Mouse (Mus musculus): ENCODE data around the gene Timp2. TPM values are rescaled to one million over a fixed set of nuclear protein-coding genes. Genes with fewer than 3 reads are reported as not detected.

Gene Timp2
- polyA plus RNA-seq, 1 experiment = 244 TPM

DNA sequence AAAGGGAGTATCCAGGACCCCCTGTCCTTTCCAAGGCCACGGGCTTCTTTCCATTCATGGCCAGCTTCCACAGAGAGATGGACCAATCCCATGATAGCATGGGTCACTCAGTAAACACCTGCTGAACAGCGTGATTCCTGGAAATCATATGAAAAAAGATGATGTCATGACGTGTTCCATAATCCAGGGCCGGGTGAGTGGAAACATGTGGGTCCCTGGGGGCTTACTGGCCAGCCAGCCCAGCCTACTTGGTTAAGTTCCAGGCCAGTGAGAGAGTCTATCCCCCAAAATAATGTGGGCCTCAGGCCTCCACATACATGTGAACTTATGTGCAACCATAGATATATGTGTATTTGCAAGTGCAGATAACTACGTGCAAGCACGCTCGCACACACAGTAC is 16.3 kb upstream of the Timp2 start:
- Histone ChIP-seq H3K4me3 (ENCODE audit: insufficient read depth, low read length) (no peak overlapping the region), H3K4me1 (ENCODE audit: control insufficient read depth, insufficient read depth, low read length) (peaks cover 7% of the 10 kb centered on the region), H3K27ac (ENCODE audit: insufficient read depth, low read depth, low read length) (no peak overlapping the region)
- no peak for TF ChIP-seq CTCF (IDR thresholded peaks at IDR 0.05; ENCODE audit: low read depth, low read length)
- no peak for TF ChIP-seq POLR2A (IDR thresholded peaks at IDR 0.05; ENCODE audit: borderline replicate concordance, low read depth, low read length)

- no peak for TF ChIP-seq POLR2A (IDR thresholded peaks at IDR 0.05; ENCODE audit: borderline replicate concordance, low read depth, low read length)
- no peak for TF ChIP-seq CTCF (IDR thresholded peaks at IDR 0.05; ENCODE audit: low read depth, low read length)
- H3K4me3 ChIP-seq (ENCODE audit: insufficient read depth, low read length) = no peak overlapping the region
- no peak overlapping the region for H3K27ac ChIP-seq (ENCODE audit: insufficient read depth, low read depth, low read length)
- H3K4me1 ChIP-seq (ENCODE audit: control insufficient read depth, insufficient read depth, low read length) = peaks cover 28% of the 10 kb centered on the region
Observed at GRCm38 (mm10) chr11:118369657-118370056, 14.1 kb upstream of the Timp2 start.

DNA sequence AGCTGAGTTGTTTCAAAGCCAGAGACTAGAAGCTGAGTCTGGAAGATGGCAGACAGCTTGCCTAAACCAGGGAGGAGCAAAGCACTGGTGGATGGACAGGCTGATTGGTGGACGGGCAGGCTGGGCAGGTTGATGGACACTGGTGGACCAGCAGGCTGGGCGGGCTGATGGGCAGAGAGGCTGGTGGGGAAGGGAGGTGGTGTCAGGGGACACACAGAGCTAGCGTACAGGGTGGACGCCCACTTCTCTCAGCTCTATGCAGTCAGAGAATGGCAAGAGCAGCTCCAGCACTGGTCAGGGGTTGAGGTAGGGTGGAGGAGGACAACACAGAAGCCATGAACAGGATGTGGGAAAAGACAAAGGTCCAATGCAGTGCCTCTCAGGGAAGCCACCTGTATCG is 13.7 kb upstream of the Timp2 start:
- no peak overlapping the region for H3K4me3 ChIP-seq (ENCODE audit: insufficient read depth, low read length)
- H3K27ac ChIP-seq (ENCODE audit: insufficient read depth, low read depth, low read length) = no peak overlapping the region
- peaks cover 30% of the 10 kb centered on the region for H3K4me1 ChIP-seq (ENCODE audit: control insufficient read depth, insufficient read depth, low read length)
- no peak for TF ChIP-seq CTCF (IDR thresholded peaks at IDR 0.05; ENCODE audit: low read depth, low read length)
- TF ChIP-seq POLR2A (IDR thresholded peaks at IDR 0.05; ENCODE audit: borderline replicate concordance, low read depth, low read length) = no peak

DNA sequence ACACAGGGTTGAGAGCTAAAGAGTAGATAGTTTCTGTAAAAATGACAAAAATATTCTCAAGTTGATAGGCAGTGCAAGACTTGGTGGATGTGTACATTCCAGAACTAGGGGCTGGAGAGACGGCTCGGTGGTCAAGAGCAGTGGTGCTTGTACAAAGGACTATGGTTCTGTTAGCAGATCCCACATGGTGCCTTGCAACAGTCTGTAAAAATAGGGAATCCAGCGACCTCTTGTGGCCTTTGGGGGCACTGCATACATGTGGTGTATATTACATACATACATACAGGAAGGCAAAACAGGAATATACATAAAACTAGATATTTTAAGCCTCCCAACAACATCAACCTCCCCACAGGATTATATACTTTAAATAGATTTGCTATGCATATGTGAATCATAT is 12.8 kb upstream of the Timp2 start:
- Histone ChIP-seq H3K4me3 (ENCODE audit: insufficient read depth, low read length) (no peak overlapping the region), H3K27ac (ENCODE audit: insufficient read depth, low read depth, low read length) (no peak overlapping the region), H3K4me1 (ENCODE audit: control insufficient read depth, insufficient read depth, low read length) (peaks cover 33% of the 10 kb centered on the region)
- TF ChIP-seq CTCF (IDR thresholded peaks at IDR 0.05; ENCODE audit: low read depth, low read length) = peak; percentile 32; the same call in 1 of the 2 replicates
- TF ChIP-seq POLR2A (IDR thresholded peaks at IDR 0.05; ENCODE audit: borderline replicate concordance, low read depth, low read length) = no peak

GRCm38 (mm10) chr11:118366559-118366958 is 11.0 kb upstream of the Timp2 start:
- no peak overlapping the region for H3K4me3 ChIP-seq (ENCODE audit: insufficient read depth, low read length)
- no peak for TF ChIP-seq POLR2A (IDR thresholded peaks at IDR 0.05; ENCODE audit: borderline replicate concordance, low read depth, low read length)
- TF ChIP-seq CTCF (IDR thresholded peaks at IDR 0.05; ENCODE audit: low read depth, low read length) = no peak
- peaks cover 44% of the 10 kb centered on the region for H3K4me1 ChIP-seq (ENCODE audit: control insufficient read depth, insufficient read depth, low read length)
- no peak overlapping the region for H3K27ac ChIP-seq (ENCODE audit: insufficient read depth, low read depth, low read length)

DNA sequence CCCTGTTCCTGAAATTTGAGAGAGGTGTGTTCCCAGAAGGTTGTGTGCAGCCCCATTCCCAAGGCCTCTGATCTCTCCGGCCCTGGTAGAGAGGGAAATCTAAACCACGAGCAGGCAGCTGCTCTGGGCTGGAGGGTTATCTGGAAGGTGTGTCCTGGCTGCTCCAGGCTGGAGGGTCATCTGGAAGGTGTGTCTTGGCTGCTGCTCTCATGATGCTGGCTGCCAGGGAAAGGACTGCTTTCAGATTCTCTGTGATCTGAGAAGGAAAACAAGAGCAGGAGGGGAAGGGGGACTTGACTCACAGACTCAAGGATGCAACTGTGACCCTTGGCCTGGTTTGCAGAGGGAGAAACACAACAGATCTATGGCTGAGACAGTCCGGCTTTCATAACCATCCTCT is 10.6 kb upstream of the Timp2 start:
- TF ChIP-seq CTCF (IDR thresholded peaks at IDR 0.05; ENCODE audit: low read depth, low read length) (no peak), POLR2A (IDR thresholded peaks at IDR 0.05; ENCODE audit: borderline replicate concordance, low read depth, low read length) (no peak)
- Histone ChIP-seq H3K4me3 (ENCODE audit: insufficient read depth, low read length) (no peak overlapping the region), H3K4me1 (ENCODE audit: control insufficient read depth, insufficient read depth, low read length) (peaks cover 46% of the 10 kb centered on the region), H3K27ac (ENCODE audit: insufficient read depth, low read depth, low read length) (no peak overlapping the region)

GRCm38 (mm10) chr11:118365171-118365570 is 9.6 kb upstream of the Timp2 start:
- H3K4me3 ChIP-seq (ENCODE audit: insufficient read depth, low read length) = no peak overlapping the region
- peaks cover 56% of the 10 kb centered on the region for H3K4me1 ChIP-seq (ENCODE audit: control insufficient read depth, insufficient read depth, low read length)
- H3K27ac ChIP-seq (ENCODE audit: insufficient read depth, low read depth, low read length) = peak overlapping the region; percentile 98
- no peak for TF ChIP-seq CTCF (IDR thresholded peaks at IDR 0.05; ENCODE audit: low read depth, low read length)
- TF ChIP-seq POLR2A (IDR thresholded peaks at IDR 0.05; ENCODE audit: borderline replicate concordance, low read depth, low read length) = no peak

DNA sequence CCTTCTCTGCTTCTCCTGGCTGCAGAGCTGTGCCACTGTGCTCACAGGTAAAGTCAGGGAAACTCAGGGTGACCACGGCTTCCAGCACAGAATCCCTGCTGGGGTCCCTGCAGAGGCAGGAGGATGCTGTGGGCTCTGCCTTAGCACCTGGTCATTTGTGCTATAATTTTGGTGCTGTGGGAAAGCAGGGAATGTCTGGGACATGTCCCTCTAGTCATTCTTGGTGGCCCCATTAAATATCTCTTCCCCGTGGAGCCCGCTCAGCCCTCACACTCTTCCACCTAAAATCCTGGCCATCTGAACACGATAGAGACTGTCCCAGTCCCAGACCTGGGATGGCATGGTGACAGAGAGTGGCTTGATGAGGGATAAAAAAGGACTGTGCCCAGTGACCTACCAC is 8.5 kb upstream of the Timp2 start:
- H3K4me3 ChIP-seq (ENCODE audit: insufficient read depth, low read length) = peak overlapping the region; percentile 45

DNA sequence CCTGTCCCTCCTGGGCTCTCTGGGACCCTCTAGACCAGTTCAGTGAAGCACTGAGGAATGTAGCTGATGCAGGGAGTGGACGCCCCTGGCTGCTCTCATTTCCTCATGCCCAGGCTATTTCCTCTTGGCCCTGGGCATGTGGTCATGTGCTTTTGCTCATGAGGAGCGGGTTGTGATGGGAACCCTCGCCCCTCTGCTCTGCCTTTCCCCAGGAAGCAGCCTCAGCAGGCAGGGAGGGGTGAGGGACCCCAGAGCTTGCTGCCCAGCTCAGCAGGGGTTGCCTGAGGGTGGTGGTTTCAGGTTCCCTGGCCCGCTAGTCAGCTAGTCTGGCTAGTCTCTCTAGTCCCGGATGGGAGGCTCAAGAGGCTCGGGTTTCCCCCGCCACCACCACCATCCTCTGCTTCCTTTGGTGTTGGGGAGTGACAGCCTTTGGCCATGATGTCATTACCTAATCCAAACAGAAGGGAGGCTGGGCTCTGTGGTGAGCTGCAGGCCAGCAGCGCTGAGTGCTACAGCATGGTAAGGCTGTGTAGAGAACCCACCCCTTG is 7.5 kb upstream of the Timp2 start:
- Histone ChIP-seq H3K27ac (ENCODE audit: insufficient read depth, low read depth, low read length) (peak overlapping the region; percentile 98), H3K4me1 (ENCODE audit: control insufficient read depth, insufficient read depth, low read length) (peaks cover 61% of the 10 kb centered on the region), H3K4me3 (ENCODE audit: insufficient read depth, low read length) (peak overlapping the region; percentile 45)
- no peak for TF ChIP-seq POLR2A (IDR thresholded peaks at IDR 0.05; ENCODE audit: borderline replicate concordance, low read depth, low read length)
- no peak for TF ChIP-seq CTCF (IDR thresholded peaks at IDR 0.05; ENCODE audit: low read depth, low read length)

More for the DNA sequence above, 8.5 kb upstream of the Timp2 start:
- Histone ChIP-seq H3K4me1 (ENCODE audit: control insufficient read depth, insufficient read depth, low read length) (peaks cover 57% of the 10 kb centered on the region), H3K27ac (ENCODE audit: insufficient read depth, low read depth, low read length) (peak overlapping the region; percentile 98)
- TF ChIP-seq POLR2A (IDR thresholded peaks at IDR 0.05; ENCODE audit: borderline replicate concordance, low read depth, low read length) (no peak), CTCF (IDR thresholded peaks at IDR 0.05; ENCODE audit: low read depth, low read length) (no peak)

DNA sequence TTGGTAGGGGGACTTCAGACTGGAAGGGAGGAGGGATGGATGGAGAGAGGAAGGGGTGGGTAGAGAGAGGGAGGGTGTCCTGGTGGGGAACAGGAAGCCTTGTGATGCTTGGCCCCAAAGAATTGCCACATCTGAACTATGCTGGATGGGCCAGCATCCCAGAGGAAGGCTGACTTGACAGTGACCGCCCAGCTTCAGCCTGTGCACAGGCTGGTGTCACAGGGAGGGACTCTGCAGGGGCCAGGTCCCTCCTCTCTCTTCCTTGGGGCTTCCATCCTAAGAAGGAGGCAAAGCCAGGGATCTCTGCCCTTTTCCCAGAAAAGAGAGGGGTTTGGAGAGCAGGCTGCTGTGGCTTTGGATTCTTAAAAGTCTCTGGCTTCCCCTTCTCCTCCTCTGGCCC is 7.0 kb upstream of the Timp2 start:
- TF ChIP-seq POLR2A (IDR thresholded peaks at IDR 0.05; ENCODE audit: borderline replicate concordance, low read depth, low read length) (no peak), CTCF (IDR thresholded peaks at IDR 0.05; ENCODE audit: low read depth, low read length) (no peak)
- Histone ChIP-seq H3K4me1 (ENCODE audit: control insufficient read depth, insufficient read depth, low read length) (peaks cover 61% of the 10 kb centered on the region), H3K27ac (ENCODE audit: insufficient read depth, low read depth, low read length) (peak overlapping the region; percentile 98), H3K4me3 (ENCODE audit: insufficient read depth, low read length) (no peak overlapping the region)

Measured in bone marrow macrophage, adult 2 months (primary cell).